Mouse (Mus musculus) bone marrow macrophage, adult 2 months (primary cell): Measurements from ENCODE around the gene Ppm1n.

ENCODE experiments used
- CTCF ChIP-seq: IDR thresholded peaks from 2 replicates; pipeline ENCODE4 v1.5.1; 2012; ENCODE audit warnings: low read depth, mild to moderate bottlenecking, low read length, moderate library complexity
- POLR2A ChIP-seq: IDR thresholded peaks from 2 replicates; pipeline ENCODE4 v1.6.1; 2012; ENCODE audit warnings: mild to moderate bottlenecking, low read depth, low read length, borderline replicate concordance

DNA sequence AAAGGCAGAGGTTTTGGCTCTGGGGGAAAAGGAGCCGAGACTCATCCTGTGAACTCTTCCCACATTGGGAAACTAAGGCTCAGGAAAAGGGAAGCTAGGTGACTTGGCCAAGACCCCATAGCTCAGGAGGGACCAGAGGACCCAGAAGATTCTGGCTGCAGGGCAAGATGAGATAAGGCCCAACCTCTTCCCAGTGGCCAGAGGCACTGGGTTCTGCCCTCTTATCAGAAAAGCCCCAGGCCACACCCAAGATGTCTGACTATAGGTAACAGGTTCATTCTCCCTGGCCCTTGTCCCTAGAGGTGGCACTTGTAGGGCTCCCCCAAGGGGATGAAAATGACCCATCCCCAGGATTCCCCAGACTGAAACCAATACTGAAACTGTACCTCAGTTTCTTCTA lies 33.0 kb downstream of the Ppm1n start:
- TF ChIP-seq POLR2A: no peak
- no peak for TF ChIP-seq CTCF
